Mouse (Mus musculus): ENCODE data around the gene Otop2.

DNA sequence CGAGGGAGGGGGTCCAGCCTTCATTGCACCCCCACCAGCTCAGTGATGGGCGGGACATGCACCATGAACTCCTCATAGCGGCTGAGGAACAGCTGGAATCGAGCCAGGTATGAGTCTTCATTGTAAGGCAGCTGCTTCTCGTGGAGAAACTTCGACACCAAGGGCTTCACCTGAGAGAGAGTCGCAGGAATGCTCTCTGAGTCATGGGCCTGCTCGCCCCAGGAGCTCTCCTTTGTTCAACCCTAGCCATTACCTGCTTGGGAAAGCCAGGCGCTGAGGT, 23.5 kb upstream of the Otop2 start:
- TF ChIP-seq CTCF (IDR thresholded peaks at IDR 0.05; ENCODE audit: low read depth) (no peak), EP300 (IDR thresholded peaks at IDR 0.05; ENCODE audit: low read depth) (no peak)

Data from heart, postnatal 0 days (tissue).